Mouse (Mus musculus): ENCODE results near the gene Prx.

The Prx gene

DNA sequence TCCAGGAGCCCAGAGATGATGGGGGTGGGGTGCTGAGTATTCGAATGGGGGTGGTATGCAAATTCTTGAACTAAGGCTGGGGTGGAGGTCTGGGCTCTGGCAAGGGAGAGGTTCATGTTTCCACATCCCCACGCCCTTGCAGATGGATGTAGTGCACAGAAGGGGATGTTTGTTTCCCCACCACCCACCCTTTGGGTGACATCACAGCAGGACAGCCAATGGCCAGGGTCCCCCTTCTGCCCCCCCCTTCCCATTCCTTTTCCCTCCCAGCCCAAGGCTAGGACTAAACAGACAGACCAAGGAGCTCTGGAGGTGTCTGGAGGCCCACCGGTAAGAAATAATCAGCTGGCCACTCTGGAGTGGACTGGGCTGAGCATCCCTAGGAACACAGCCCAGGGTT lies at the start of gene Prx:
Gene Prx, plus strand, starts transcription at position 289 of the 400 bp plus-strand sequence.
- no peak for DNase-seq (ENCODE audit: extremely low read depth, insufficient read length, low spot score)

GRCm38 (mm10) chr7:27451359-27451758 lies 47.8 kb upstream of the Prx start:
- no peak for DNase-seq (ENCODE audit: extremely low read depth, insufficient read length, low spot score)

- DNase-seq (ENCODE audit: extremely low read depth, insufficient read length, low spot score): no peak
Observed at GRCm38 (mm10) chr7:27452206-27452770, 46.8 kb upstream of the Prx start.

- DNase-seq (ENCODE audit: extremely low read depth, insufficient read length, low spot score): no peak
Observed at GRCm38 (mm10) chr7:27454461-27455121, 44.5 kb upstream of the Prx start.

DNA sequence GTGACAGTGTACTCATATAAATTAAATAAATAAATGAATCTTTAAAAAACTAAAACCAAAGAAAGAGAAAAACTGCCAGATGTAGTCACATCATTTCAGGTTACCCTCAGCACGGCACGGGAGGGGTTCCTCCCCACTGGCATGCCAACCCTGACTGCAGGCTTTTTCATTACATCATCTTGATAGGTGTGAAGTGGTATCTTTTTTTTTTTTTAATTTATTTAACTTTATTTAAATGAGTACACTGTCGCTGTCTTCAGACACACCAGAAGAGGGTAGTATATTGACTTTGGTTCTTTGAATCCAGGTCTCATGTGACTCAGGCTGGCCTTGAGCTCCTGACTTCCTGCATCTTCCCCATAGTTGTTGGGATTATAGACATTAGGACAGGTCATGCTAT lies 43.9 kb upstream of the Prx start:
- no peak for DNase-seq (ENCODE audit: extremely low read depth, insufficient read length, low spot score)

DNA sequence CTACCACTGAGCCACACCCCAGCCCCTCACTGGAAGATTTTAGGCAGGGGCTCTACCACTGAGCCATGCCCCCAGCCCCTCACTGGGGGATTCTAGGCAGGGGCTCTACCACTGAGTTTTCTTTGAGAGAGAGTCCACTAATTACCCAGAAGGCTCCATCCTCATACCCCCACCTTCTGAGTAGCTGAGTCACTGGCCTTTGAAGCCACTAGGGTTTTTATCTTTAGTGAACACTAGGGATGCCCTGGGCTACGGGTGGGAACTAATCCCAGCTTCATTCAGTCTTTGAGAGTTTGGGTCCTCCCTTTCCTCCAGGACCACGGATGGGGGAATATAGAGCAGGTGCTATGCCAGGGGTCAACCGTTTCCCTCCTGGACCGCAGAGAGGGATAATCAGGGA lies 40.5 kb upstream of the Prx start:
- DNase-seq (ENCODE audit: extremely low read depth, insufficient read length, low spot score): no peak

- no peak for DNase-seq (ENCODE audit: extremely low read depth, insufficient read length, low spot score)
Observed at GRCm38 (mm10) chr7:27459640-27460039, 39.5 kb upstream of the Prx start.

DNA sequence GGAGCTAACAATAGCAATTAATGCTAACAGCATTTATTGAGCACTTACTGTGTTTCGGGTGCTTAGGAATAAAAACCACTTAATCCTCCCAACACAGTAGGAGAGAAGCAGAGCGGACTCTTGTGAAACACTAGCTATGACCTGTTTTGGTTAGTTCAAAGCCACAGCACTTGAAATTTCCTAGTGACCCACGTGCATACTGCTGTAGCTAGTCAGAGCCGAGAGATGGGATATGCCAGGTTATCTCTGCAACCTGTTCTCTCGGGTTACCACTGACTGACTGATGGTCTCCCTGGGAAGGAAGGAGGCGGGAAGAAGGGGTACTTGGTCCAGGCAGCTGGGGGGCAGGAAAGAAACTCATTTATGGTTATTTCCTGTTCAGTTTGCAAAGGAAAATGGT lies 38.6 kb upstream of the Prx start:
- DNase-seq (ENCODE audit: extremely low read depth, insufficient read length, low spot score): no peak

GRCm38 (mm10) chr7:27467648-27468047 lies 31.5 kb upstream of the Prx start:
- DNase-seq (ENCODE audit: extremely low read depth, insufficient read length, low spot score): no peak

DNA sequence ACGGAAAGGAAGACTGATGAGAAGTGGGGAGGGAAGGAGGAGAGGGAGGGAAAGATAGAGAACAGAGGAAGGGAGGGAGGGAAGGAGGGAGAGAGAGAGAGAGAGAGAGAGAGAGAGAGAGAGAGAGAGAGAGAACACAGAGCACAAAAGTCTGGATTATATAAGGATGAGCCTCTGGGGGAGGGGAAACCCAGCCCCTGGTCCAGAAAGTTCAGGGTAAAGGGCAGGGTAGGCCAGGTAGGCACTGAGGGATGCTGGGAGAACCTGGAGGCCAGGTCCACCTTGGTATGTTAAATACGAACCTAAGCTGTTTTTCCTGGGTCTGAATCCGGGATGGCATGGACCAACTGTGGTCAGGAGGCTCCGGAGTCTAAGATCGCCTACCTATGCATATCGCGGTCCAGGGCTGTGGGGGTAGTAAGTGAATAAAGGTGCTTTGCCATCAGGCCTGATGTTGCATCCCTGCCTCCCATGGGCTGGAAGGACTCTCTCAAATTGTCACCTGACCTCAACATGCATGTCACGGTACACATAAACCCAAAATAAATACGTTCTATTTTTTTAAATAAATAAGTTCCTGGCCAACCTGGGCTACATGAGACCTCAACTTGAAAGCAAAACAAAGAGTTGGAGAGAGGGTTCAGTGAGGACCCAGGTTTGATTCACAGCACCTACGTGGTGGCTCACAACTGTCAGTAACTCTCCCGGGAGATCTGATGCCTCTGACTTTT lies 27.6 kb upstream of the Prx start:
- no peak for DNase-seq (ENCODE audit: extremely low read depth, insufficient read length, low spot score)

DNA sequence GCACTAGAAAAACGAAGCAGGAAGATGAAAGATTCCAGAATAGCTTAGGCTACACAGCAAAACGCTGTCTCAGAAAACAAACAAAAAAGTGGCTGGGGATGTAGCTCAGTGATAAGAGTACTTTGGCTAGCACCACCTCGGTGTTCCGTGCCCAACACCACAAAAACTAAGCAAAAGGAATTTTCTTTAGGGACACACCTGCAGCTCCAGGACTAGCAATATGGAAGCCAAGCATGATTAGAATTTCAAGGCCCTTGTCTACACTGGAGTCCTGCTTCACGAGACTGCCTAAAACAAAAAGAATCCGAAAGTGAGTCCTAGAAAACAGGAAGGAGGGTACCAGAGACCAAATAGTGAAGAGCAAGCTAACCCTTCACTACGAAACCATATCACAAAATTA lies 26.5 kb upstream of the Prx start:
- no peak for DNase-seq (ENCODE audit: extremely low read depth, insufficient read length, low spot score)

DNA sequence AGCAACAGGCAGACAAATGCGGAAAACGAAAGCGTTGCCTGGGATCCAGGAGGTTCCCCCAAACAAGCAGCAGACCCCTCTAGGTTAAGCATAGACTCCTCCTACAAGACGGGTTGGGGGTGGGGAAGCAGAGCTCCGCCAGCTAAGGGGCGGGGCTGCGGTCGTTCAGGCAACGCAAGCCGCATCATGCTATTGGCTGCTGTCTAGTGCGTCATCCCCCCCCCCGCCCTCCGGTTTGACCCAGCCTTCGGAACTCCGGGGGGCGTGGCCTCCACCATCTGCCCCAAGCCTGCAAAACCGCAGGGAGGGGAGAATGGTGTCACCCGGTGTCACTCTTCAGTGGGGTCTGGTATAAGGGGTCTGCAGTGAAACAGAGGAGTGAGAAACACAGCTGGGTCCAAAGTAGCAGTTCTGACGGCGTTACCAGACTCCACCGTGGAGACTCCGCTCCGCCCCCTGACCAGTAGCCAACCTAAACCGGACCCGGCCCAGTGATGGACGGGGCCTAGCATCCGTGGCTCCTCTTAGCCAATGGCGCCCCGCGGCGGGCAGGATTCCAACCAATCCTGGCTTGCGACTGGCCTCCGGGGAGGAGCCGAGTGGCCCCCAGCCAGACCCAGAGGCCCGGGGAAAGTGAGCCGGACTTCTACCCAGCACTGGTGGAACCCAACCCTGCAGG lies 25.8 kb upstream of the Prx start, which contains the start of gene Sertad3:
Gene Sertad3, plus strand, starts transcription at position 613 of the 679 bp plus-strand sequence.
- DNase-seq (ENCODE audit: extremely low read depth, insufficient read length, low spot score): peak; percentile 97

DNA sequence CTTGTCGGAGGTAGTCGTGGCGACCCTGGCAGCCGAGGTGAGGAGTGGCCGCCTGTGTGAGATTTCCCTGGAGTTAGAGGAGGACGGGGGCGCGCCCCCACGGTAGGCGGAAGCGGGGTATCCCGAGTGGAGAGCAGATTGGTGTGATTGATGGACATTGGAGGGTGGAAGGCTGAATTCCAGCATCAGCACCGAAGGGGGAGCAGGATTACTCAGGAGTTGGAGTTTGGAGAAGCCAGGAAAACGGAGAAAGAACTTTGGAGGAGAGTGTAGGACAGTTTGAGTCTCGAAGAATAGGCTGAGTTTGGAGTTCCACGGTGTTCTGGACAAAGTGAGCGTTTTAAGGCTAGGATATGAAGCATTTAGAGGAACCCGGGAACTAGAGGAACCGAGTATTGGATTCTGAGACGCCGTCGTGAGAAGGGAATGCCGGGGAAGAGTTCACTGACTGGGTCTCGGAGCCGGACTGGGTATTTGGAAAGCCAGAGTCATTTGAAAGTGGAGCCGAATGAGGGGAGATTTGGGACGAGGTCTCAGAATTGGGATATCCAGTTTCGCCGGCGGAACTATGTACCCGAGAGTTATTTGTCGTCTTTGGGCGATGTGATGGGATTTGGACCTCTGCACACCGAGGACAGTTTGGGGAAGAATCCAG lies 25.2 kb upstream of the Prx start:
- DNase-seq (ENCODE audit: extremely low read depth, insufficient read length, low spot score): no peak

- DNase-seq (ENCODE audit: extremely low read depth, insufficient read length, low spot score): peak; percentile 95
Observed at GRCm38 (mm10) chr7:27474490-27474954, 24.6 kb upstream of the Prx start.

DNA sequence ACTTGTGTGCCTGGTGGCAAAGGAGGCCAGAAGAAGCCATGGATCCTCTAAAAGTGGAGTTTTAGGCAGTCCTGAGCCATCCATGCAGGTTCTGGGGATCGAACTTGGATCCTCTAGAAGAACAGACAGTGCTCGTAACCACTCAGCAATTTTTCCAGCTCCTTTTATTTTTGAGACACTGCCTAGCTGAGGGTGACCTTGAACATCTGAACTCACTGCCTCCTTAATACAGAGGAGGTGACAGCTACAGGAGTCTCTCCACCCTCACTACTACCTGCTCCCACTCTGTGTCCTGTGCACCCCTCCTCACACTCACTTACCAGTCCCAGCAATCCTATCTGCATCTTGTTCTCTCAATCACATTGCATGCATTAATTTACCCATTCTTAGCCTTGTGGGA lies 23.5 kb upstream of the Prx start:
- DNase-seq (ENCODE audit: extremely low read depth, insufficient read length, low spot score): no peak

DNA sequence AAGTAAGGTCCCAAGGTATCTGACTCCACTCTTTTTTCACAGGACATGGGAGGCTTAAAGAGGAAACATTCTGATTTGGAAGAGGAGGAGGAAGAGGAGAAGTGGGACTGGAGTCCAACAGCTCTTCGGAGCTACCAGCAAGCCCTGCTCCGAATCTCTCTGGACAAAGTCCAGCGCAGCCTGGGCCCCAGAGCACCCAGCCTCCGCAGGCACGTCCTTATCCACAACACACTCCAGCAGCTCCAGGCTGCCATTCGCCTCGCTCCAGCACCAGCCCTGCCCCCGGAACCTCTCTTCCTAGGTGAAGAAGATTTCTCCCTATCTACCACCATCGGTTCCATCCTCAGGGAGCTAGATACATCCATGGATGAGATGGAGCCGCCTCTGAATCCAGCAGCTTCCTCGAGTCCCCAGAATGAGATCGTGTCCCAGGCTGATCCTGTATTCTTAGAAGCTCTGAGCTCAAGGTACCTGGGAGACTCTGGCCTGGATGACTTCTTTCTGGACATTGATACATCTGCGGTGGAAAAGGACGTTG lies 23.0 kb upstream of the Prx start:
- DNase-seq (ENCODE audit: extremely low read depth, insufficient read length, low spot score): no peak

- DNase-seq (ENCODE audit: extremely low read depth, insufficient read length, low spot score): no peak
Observed at GRCm38 (mm10) chr7:27478561-27478960, 20.6 kb upstream of the Prx start.

DNA sequence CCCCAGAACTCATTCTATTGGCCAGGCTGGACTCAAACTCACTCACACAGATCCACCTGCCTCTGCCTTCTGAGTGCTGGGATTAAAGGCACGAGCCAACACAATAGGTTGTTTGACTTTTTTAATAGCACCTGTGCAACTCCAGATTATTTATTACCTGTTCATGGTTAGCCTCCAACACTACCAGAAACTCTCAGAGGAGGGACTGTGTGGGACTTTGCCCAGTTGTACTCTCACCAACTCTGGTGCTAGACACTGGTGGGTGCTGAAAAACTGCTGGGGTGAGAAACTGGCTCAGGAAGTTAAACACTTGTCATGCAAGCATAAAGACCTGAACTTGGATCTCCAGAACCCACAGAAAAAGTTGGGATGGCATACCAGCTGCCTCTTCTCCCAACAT lies 19.4 kb upstream of the Prx start:
- no peak for DNase-seq (ENCODE audit: extremely low read depth, insufficient read length, low spot score)

DNA sequence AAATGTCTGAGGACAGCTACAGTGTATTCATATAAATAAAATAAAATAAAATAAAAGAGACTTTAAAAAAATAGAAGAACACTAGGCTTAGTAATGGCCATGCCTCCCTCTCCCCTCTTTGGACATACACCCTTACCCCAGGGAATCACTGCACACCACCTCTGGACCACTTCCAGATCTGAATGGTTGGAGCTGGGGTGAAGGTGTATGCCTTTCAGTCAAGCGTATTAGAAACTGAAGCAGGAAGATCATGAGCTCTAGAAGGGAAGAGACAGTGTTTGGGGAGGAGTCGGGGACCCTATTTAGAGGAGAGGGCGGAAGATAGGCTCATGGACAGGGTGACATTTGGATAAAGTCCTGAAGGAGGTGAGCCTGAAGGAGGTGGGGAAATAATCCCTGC lies 18.6 kb upstream of the Prx start:
- no peak for DNase-seq (ENCODE audit: extremely low read depth, insufficient read length, low spot score)

DNA sequence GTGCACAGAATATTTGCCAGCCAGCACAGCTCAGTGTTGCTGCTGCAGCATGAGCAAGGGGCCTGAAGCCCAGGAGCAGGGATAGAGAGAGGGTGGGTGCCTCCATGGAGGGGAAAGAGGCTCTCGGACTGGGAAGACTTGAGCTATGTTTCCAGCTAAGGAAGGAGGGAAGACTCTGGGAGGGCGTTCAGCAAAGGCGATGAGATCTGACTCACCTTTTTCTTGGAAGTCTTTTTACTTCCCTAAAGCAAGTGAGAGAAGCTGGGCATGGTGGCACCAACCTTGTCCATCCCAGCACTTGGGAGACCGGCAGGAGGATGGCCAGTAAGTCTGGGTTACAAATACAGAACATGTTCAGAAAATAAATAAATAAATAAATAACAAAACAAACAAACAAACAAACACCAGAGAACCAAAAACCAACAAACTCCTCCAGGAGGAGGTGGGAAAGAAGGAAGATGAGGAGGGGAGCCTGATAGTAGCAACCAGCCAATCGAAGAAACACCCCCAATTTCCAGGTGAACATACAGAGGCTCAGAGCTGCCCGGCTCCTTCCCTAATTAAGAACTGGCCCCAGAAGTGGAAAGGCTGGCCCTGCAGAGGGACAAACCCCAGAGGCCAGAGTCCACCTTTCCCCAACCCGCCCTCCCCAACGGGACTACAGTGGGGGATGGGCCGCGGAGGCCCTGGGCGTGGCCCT lies 18.0 kb upstream of the Prx start:
- DNase-seq (ENCODE audit: extremely low read depth, insufficient read length, low spot score): no peak

Data from 3134 (cell line).